Mouse (Mus musculus) liver, adult 2 months (tissue): ENCODE measurements around the gene Spr.
"Not testable (repeated sequence)": the region's sequence is repeated elsewhere in the genome, so short reads cannot be mapped to it uniquely, and the experiment has no call there.

Experiments used
- CTCF ChIP-seq: fragments of 200-500 bp; IDR thresholded peaks from 2 replicates; pipeline ENCODE4 v1.5.1; 2011; ENCODE audit warnings: low read depth, low read length, control low read depth
- POLR2A ChIP-seq: fragments of 200-500 bp; IDR thresholded peaks from 2 replicates; pipeline ENCODE4 v1.6.1; 2011; ENCODE audit warnings: low read length, control low read depth; ENCODE audit not compliant: insufficient read depth; ENCODE audit errors: extremely low read depth

DNA sequence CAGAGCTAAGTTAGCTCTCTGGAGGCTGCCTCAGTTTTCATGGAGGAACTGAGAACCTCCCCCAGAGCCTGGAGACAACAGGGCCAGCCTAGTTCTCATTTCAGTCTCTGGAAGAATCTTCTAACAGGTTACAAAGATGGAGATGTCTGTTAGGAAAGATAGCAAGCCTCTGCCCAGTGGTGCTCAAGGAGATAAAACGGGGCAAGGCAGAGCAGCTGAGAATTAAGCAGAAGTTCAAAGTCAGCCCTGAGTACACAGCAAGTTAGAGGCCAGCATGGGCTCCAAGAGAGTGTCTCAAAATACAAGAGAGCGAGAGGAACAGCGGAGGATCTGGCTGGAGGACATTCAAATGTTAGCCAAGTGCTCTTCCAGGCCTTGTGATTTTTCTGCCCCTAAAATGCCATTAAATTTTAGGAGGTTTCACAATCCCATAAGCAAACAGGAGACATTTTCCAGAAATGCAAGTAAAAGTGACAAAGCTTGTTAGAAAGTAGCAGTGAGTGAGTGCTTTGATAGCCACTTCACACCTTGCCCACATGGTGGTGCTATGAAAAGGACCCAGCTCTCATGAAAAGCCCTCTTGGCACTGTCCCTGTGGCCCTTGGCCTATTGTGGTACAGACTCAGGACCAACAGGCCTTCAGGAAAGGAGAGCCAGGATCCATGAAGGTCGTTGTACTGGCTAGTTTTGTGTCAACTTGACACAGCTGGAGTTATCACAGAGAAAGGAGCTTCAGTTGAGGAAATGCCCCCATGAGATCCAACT is 20.7 kb upstream of the Spr start:
- TF ChIP-seq POLR2A, CTCF: not testable (repeated sequence)
